Mouse (Mus musculus) layer of hippocampus, adult 2 months (tissue): ENCODE results near the gene Gm21905. TPM values are rescaled to one million over a fixed set of nuclear protein-coding genes. Genes with fewer than 3 reads are reported as not detected.

Experiments
- DNase-seq, 2 experiments: peaks; one replicate each; pipeline ENCODE4 v3.0.0; 2022; ENCODE audit warnings: low spot score in 2 of 2
- H3K27ac ChIP-seq: fragments of 200-600 bp; 2 replicates; pipeline ENCODE4 v1.8.1; 2022
- H3K4me3 ChIP-seq: fragments of 200-600 bp; 2 replicates; pipeline ENCODE4 v1.8.1; 2022; ENCODE audit warnings: mild to moderate bottlenecking
- CTCF ChIP-seq: fragments of 200-600 bp; conservative IDR thresholded peaks from 2 replicates; pipeline ENCODE4 v1.8.1; 2022; ENCODE audit warnings: antibody characterized with exemption, mild to moderate bottlenecking, moderate library complexity
- total RNA-seq, 2 experiments: library from RNA; stranded (reverse); gene quantifications; 2 replicates each; pipeline ENCODE4 v1.2.3; 2021

Gene Gm21905
- total RNA-seq, 2 experiments from 2014 or later = not detected

GRCm38 (mm10) chr5:67930584-67930983 lies 15.6 kb downstream of the Gm21905 start:
- Histone ChIP-seq H3K27ac (no peak overlapping the region), H3K4me3 (no peak overlapping the region)
- no peak for TF ChIP-seq CTCF
- DNase-seq = no peak

GRCm38 (mm10) chr5:67904555-67904954 lies 41.7 kb downstream of the Gm21905 start:
- DNase-seq = no peak
- no peak overlapping the region for H3K27ac ChIP-seq
- H3K4me3 ChIP-seq = no peak overlapping the region
- TF ChIP-seq CTCF = no peak

GRCm38 (mm10) chr5:67898921-67899320 lies 47.3 kb downstream of the Gm21905 start:
- H3K27ac ChIP-seq = no peak overlapping the region
- no peak for DNase-seq
- no peak for TF ChIP-seq CTCF
- no peak overlapping the region for H3K4me3 ChIP-seq

- DNase-seq = peak in 1 of 2 experiments; percentile 15
- H3K27ac ChIP-seq = peak overlapping the region; percentile 66
- TF ChIP-seq CTCF = no peak
- H3K4me3 ChIP-seq = no peak overlapping the region
These were observed 61.6 kb downstream of the Gm21905 start for GRCm38 (mm10) chr5:67884422-67885210.

GRCm38 (mm10) chr5:67883564-67884171 lies 62.6 kb downstream of the Gm21905 start:
- H3K4me3 ChIP-seq = no peak overlapping the region
- no peak for DNase-seq
- TF ChIP-seq CTCF = no peak
- H3K27ac ChIP-seq = peak overlapping the region; percentile 36; the same call in 1 of the 2 replicates

Other genes with a start within 250 kb of the Gm21905 start
- 100 to 1,000 TPM; 175 to 184 TPM for gene Atp8a1, start 99.0 kb downstream of the Gm21905 start, total RNA-seq
- not detected for gene Gm5108, start 4.8 kb downstream of the Gm21905 start, total RNA-seq
- not detected for gene Grxcr1, start 85.4 kb upstream of the Gm21905 start, total RNA-seq